Mouse (Mus musculus) left cerebral cortex, postnatal 14 days (tissue): ENCODE measurements at regions not wholly inside any gene's neighbourhood (a gene's known extent, or its start where the extent isn't known, plus 50 kb on each side); places are given as distances from the start of the nearest gene placed in this dataset.

ENCODE experiments used
- DNase-seq, 2 experiments: peaks; one replicate each; pipeline ENCODE4 v3.0.0; 2021 to 2022; ENCODE audit warnings: low spot score in 2 of 2, mixed read lengths in 1 of 2
- intact Hi-C: fragments of 180-260 bp; cut with DNase I; formaldehyde crosslinking; loops from one replicate; pipeline ENCODE4 v1.15.1; 2025
- microRNA-seq, 2 experiments: library from miRNA; unstranded; fragments of <30 nt; microRNA quantifications; one replicate each; pipeline ENCODE4 v1.2.0; 2022

GRCm38 (mm10) chr12:30510861-30511260 is 73.4 kb upstream of the Tmem18 start:
- no peak for DNase-seq
- intact Hi-C loops: no loop called here

DNA sequence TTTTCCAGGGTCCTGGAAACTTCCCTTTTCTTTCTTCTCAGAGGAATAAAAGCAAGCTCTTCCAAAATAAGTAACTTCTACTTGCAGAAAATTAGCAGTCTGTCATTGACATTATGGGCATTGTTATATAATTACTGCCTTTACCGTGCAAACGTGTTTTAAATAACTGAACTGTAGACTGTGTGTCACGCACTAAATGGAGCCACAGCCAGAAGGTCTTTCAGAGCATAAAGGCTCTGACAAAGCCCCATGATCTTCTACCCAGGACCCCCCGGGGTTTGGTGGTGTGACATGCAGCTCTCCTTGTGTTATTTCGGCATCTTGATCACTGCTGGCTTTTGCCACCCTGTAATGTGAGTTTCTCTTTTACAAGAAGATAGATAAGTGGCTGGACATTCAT is 100.9 kb upstream of the Tmem18 start:
- intact Hi-C loops: no loop called here
- no peak for DNase-seq

- DNase-seq: no peak
- intact Hi-C loops: no loop called here
These were observed 100.3 kb upstream of the Sntg2 start for GRCm38 (mm10) chr12:30473473-30473815.

DNA sequence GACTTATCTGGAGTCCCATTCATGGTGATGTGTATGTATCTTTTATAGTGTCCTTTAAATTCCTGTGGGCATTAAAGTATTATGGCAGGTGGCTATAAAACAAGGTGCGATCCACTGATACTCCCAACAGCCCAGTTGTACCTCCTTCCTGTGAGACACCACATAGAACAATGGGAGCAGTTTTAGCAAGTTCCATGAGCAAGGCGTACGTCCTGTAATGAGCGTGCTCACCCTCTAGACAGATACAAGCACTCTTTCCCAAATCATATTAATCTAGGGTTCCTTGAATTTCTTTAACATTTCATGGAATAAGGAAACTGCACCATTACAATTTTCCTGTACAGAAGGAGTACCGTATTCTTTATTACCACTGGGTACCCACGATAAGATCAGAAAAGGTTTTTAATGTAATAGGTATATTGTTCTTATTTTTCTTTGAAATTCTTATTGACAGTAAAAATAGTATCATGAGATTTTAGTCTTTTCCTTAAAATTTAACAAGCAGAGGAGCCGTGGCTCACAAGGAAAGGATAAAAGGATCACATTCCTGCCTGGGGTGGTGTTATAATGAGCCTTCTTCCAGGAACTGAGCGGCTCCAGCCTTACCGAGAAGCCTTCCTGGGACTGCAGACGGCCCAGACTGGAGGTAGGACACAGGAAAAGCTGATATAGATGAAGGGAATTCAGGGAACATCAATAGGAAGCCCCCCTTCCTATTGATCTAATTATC is 99.7 kb upstream of the Sntg2 start:
- DNase-seq: no peak
- intact Hi-C loops: no loop called here

- intact Hi-C loops: no loop called here
These were observed 94.0 kb upstream of the Sntg2 start for GRCm38 (mm10) chr12:30467186-30467585.

DNA sequence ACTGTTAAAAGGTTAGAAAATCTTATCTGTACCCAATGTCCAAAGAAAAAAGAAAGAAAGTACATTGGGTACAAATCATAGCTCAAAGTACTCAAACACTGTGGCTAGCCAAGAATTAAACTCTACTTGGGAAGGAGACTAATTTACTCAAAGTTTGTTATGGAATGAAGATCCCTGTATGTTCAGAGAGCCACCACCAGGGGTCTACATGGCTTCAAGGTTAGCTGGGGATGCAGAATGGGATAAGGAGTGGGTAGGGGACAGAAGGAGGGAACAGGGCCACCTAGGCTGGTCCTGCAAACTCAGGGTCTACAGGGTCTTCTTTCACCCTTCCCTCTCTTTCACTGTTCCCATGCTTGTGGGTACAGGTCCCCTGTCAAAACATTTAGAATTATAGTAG is 77.4 kb upstream of the Sntg2 start:
- DNase-seq: no peak
- intact Hi-C loops: no loop called here

More at GRCm38 (mm10) chr12:30467186-30467585, 94.0 kb upstream of the Sntg2 start:
- no peak for DNase-seq

DNA sequence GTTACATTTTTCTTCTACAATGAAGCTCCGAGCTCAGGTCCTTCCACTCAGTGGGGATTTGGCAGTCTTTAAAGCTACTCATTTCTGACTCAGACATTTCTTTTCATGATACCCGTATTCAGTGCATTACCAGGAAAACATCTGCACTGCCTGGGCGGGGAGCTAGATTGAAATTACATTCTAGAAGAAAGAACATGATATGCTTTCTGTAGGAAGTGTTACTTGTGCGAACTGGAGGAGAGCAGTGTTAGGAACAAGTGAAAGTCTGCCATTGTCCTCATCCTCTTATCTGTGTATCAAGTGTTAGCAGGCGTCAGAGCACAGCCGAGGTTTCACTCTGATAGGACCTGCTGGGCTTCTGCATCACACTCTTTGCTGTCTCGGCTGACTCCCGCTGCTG is 61.7 kb upstream of the Sntg2 start:
- DNase-seq: peak; percentile 38 to 67
- intact Hi-C loops: no loop called here

DNA sequence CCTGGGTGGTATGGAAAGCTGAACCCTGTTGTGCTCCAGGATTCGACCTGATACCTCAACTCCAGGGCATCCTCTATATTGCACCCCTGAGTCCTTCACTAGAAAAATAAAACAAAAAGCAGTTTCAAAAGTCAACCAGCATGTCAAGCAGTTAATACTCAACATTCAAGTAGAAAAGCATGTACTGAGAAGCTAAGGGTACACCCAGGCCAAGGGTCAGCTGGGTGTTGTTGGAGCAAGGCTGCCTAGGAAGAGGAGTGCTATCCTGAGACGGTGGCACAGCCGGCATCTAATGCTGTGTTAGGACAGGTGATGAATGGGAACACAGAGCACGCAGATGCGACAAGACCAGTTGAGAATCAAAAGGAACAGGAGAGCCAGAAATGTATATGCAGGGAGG is 59.7 kb upstream of the Sntg2 start:
- no peak for DNase-seq
- intact Hi-C loops: no loop called here

DNA sequence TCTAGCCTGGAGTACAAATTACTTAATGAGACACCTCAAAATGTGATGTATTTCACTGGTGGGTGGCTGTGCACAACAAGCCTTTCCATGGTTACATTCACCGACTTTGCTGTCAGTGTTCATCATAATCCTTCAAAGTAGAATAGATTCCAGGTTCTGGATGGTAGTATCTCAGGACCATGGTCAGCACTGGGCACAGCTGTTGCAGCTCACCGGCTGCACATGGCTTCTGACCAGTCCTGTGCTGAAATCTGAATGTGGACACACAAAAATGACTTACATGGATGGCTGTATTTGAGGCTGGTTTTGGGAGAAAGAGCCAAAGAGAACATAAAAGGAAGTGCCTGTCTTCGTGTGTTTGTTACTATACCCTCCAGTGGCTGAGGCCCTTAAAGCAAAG is 57.5 kb upstream of the Sntg2 start:
- intact Hi-C loops: no loop called here
- no peak for DNase-seq

GRCm38 (mm10) chr12:30425301-30425700 is 52.1 kb upstream of the Sntg2 start:
- DNase-seq: no peak
- intact Hi-C loops: no loop called here

Small RNA genes lying in the stretch of these regions (microRNA-seq; reads per million reads assigned to microRNA genes)
- 0 reads per million in 2 experiments for gene Gm25865
